Mouse (Mus musculus) lung, postnatal 10 days (tissue): ENCODE results near the gene Cxcl9.
A peak's percentile ranks its signal among the peaks of the same experiment; 100 is the strongest.

Source experiments
- DNase-seq: peaks from one replicate; pipeline ENCODE4 v3.0.0; 2021

Gene Cxcl9

DNA sequence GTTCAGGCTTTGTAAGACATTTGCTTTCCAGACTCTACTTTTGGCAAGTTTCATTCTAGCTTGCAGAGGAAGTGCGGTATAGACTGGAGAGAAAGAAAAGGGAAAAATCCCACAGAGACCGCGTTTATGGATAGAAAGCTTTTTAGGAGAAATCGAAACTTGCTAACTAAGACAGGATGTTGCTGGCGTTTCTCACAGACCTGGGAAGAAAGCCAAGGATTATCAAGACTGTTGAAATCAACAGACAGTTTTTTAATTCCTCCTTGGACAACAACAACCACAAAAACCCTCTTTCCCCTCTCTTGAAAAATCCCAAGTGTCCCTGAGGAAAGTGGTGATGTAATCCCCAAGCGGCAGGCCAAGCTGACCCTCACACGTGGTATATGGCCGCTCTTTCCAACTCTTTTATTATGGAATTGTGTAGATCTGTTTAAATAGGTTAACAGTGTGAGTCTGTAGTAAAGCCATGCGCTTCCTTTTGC, 4.5 kb upstream of the Cxcl9 start:
- DNase-seq: peak; percentile 67

DNA sequence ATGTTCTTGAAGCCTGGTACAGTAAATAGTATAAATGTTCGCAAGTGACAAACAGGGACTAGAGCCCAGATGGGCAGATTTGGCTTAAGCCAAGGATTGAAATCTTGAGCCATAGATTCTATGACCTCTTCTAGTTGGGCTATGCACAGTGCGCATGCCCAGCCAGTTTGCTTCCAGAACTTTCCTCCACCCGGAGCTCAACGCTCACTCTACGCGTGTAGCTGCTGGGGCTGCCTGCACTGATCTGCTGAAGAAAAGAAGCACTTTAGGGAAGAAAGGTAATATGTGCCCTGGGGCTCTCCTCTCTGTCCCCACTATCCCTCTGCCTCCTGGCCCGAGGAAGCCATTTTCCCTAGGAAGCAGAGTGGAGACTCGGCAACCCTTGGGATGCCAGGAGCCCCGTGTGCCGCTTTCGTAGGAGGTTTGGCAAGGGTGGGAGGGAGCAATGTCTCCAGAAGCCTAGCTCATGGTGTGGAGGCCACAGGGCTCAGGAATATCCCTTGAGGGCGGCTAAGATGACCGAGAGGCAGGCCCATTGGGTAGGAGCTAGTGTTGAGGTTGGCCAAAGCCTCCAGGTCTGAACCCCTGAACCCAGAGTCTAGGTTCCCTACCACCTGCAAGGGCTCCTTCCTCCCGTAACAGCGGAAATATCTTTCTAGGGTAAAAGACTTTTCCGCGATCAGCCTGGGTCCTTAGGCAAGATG, 3.9 kb upstream of the Cxcl9 start, which contains the start of gene Art3:
Art3 (plus strand) TSS at position 193 of the 704 bp plus-strand sequence.
- DNase-seq: no peak

DNA sequence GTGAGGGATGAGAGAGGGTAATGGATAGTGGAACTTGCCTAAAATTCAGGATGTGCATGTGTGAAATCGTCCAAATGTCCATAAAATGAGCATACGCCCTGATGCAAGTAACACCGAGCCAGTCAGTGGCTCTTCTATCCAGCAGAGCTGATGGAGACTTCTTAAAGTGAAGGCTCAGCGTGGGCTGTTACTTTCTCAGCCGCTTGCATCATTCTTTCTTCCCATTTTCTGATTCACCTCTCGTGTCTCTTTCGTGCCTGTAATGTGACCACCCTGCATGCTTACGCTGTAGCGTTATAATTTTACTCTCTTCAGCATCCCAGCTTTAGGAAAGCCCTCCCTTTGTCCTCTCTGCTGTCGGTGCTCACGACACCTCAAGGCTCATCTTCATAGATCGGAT, 3.2 kb upstream of the Cxcl9 start:
- DNase-seq: no peak

DNA sequence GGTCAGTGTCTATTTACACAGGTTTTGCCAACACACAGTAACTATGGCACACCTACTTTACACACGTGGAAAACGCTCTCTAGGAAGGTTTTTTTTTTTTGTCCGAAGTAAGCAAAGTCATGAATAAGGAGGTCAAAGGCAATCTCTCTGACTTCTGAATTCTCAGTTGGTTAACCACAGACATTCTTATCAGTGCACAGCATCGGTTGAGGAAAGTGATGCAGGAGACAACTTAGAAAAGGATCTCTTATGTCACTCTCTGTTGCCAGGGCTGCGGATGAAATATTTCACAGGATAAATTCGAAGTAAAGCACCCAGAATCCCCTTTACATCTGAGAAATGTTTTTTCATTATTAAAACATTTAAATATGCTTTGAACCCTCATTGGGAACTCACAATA, 512 bp downstream of the Cxcl9 start:
- no peak for DNase-seq

DNA sequence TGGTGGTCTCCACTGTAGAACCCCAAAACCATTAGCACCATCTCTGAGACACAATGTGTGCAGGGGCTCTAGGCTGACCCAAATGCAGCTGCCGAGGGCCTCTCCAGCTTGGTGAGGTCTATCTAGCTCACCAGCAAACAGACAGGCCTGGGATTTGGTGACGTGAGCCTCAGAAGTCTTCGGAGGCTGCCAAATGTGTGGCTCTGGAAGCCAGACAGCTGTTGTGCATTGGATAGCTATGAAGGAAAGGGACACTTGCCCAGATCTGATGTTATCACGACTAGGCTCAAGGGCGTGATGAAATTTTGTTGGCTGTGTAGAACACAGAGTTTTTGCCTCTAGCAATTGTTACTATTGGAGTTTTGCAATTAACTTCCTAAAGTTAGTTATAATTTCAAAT, 4.6 kb downstream of the Cxcl9 start:
- peak; percentile 81 for DNase-seq

DNA sequence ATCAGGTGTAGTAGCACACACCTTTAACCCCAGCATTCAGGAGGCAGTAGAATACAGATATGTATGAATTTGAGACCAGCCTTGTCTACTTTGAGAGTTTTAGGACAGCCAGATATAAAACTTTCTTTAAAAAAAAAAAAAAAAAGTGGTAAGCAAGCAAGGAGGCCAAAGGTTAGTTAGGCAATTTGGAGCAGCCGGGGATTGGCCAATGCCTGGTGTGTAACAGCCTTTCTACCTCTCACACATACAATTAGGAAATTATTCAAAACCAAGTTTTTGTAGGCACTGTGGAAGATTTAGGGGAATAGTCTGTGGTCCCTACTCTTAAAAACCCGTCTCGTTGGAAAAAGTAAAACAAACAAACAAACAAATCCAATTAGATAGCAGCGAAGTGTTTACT, 5.3 kb downstream of the Cxcl9 start:
- DNase-seq: peak; percentile 29

DNA sequence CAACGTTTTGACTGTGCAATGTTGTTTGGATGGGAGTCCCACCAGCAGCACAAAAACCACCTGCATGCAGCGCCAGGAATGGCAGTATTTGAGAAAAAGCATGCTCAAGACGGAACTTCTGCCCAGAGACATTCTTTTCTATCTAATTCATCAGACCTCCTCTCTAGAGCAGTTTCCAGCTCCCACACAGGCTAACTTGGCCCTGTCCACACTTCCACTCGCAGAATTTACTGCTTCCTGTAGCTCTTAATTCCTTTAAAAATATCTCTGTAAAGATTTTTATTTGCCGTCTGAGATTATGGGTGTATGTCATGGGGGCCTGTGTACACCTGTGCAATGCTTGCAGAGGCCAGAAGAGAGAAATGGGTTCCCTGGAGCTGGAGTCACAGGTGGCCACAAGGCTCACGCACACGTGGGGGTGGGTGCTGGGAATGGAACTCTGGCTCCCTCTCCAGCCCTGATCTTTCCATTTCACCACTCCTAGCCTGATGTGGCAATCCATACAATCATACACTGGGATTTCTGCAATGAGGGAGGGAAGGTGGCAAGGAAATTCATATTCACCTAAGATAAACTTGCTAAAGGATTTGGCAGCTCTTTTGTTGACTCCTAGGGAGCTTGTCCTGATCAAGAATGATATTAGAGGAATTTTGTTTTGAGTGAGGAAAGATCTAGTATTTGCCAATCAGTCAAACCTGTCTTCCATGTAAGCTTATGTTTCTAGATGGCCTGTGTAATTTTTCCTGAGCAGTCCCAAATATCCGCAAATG, 6.1 kb downstream of the Cxcl9 start:
- no peak for DNase-seq

DNA sequence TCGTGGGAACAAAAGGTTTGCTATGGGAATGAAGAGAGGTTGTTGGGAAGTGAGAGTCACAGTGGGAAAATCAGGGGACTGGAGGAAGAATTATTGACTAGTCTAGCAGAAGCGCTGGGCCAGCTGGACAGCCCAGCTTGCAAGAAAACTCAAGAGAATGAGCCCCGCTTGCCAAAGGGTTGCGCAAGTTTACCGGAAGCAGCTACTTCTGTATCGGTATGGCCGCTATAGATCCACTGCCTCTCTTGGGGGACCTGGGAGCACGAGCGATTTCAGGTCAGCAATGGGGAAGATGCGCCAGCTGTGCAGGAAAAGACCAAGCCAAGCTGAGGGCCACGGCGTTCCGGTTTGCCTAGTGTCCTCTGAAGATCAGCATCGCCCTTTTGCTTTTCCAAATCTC, 9.3 kb downstream of the Cxcl9 start:
- no peak for DNase-seq

DNA sequence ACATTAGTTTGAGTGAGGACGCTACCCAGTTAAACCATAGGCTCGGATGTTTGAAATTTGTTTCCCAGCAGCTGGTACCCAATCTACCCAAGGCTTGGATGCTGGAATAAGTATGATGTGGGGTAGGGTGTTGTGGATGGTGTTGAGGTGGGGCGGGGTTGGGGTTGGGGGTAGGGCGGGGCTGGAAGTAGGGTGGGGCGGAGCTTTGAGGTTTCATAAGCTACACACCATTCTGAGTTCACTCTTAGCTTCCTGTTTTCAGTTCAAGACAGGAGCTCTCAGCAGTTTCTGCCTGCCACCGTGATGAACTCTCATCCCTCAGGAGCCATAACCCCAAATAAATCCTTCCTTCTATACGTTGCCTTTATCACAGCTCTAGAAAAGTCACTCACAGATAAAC, 9.8 kb downstream of the Cxcl9 start:
- DNase-seq: no peak

DNA sequence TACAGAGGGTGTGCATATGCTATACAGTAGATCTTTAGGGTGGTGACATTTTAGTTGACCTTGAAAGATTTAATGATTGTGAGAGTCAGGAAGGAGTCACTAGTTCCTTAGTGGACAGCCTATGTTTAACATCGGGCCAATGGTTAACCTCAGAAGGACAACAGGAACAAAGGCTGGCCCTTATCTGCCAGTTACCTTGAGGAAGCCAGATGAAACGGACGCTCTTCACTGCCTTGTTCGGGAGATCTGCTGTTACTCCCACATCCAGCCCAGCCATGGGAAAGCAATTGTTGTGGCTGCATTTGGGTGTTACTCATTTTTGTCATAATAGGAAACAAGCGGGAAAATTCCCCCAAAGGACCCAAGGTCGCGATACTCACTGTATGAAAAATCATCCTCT, 14.1 kb downstream of the Cxcl9 start:
- DNase-seq: no peak

DNA sequence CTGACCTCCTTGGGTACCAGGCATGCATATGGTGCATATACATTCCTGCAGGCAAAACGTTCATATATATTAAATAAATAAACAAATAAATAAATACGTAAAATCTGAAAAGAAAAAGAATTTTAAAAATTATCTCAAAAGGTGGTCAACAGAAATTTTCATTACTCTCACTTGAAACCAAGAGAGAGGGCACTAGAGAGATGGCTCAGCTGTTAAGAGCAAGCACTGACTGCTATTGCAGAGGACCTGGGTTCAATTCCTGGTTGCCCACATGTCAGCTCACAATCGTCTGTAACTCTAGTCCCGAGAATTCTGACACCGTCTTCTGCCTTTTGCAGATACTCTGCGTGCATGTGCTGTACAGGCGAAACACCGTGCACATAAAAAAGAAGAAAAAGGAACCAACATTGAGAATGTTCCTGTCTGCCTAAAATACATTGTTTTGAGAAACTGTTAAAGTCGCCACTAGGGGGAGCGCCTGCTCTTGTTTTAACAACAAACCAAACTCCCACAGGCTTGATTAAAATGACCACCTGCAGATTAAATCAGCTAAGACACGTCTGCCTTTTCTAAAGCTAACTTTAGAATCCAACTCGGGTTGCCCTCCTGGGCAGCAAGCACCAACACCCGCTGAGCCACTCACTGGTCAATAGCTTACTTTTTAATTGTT, 15.7 kb downstream of the Cxcl9 start:
- DNase-seq: peak; percentile 92

DNA sequence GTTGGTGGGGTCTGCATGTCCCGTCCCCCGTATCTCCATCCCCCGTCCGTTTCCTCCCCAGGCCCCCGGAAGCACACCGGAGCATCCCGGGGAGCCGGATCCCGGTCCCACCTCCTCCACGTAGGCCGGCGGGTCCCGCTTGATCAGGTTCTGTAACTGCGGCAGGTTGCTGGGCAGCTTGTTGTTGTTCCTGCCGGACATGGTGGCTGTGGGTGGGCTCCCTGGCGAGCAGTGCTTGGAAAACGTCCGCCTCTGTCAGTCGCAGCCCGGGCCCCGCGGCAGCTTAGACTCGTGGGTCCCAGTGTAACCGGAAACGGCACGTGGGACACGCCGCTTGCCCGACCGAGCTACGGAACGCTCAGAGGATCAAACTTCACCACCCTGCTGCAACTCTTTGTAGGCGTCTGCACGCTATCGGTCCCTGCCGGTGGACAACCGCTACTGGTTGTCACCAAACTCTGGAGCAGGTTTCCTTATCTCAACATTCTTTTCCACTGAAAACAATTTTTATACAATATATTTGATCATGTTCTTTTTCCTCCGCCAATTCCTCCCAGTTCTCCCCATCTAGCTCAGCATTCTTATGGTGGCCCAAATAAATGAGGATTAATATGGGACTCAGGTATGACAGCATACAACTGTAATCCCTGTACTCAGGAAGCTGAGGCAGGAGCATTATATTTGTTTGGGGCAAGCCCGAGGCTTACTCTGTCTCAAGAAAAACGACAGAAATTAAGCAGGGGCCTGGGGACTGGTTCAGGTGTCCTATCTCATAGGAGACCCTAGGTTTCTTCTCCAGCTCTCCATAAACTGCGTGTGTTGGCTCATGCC, 18.0 kb downstream of the Cxcl9 start, which contains the start of gene Sdad1:
Sdad1 (minus strand) TSS at position 799 of the 831 bp plus-strand sequence.
- peak; percentile 96 for DNase-seq

DNA sequence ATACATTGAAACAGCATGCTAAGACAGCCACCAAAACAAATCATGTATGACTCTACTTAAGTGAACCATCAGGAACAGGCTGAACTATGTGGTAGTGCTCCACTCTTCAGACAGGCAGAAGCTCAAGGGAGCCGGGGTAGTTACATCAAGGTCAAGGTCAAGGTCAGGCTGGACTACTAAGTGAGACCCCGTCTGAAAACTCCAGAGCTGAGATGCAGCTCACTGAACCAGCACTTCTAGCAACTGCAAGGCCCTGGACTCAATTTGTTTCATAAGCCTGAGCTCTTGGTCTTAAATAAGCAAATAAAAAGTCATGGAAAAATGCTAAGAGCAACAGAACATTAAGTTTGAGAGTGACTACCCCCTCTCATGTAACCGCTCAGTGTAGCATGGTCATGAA, 23.6 kb downstream of the Cxcl9 start:
- DNase-seq: no peak

DNA sequence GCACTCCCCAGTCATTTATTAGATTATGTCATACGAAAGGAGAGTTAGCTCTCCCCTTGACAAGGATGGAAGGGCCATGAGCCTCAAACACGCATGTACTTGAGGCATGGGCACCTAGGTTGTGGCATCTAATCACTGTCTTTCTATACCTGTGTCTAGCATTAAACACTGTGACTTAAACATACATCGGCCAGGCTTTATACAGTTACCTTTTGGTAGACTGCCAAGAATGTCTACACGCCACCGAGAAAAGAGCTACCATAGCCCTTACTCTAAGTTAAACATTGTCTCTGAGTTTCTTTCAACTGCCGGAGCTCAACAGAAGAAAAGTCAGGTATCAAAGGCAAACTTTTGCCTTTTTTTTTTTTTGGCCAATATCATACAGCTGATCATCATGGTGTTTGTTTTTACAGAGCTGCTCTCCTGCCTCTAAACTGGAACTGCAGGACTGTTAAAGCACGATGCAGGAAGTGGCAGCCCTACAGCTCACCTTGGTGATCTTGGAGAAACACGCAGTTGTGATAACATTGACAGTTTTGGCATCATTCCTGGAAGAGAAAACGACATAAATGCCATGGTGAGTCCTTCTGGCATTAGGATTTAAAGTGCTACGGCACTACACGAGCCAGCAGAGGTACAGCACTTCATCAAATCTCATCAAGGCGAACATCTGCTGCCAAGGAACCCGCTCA, 25.6 kb downstream of the Cxcl9 start:
- no peak for DNase-seq

DNA sequence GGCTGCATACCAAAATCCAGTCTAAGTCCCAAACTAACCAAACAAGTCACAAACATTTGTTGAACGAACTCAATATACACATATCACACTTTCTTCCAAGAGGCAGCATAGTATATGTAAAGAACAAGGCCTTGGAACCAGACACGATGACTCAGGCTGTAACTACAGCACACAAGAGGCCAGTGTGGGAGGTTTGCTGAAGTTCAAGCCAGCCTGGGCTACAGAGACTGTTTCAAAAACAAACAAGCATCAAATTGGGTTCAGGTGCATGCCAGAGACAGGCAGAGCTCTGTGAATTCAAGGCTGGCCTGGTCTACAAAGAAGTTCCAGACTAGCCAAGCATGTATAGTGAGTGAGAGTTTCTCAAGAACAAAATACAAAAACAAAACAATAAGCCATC, 33.4 kb downstream of the Cxcl9 start:
- no peak for DNase-seq

DNA sequence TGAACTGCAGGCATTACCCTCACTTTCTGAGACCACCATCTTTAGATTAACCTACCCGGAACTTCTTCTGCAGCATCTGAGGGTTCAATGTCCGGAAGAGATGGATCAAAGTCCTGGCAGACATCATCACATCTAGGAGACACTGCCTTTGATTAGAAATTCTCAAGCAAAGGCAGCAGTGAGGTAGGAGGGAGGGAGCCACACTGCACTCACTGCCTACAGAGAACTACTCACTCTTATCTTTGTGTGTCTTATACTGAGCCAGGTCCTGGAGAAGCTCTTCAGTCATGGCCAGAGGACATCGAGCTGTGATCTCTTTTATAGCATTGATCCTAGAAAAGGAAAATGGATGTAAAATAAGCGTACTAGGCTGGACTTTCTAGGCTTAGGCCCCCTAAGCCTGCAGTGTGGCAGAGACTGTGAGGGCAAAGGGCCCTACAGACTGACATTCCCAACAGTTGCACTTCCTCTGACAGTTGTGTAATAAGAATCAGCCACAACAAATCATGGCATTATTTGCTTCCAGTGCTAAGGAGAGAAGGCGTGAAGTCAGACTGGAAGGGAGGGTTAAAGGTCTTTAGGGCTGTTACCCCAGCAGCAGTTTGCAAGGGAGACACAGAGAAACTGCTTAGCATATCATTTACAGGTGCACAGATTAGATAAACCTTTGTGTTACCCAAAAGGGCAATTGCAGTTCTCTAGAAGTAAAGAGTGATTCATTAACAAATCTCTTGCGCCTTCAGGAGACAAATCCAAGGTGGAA, 36.0 kb downstream of the Cxcl9 start:
- DNase-seq: no peak

DNA sequence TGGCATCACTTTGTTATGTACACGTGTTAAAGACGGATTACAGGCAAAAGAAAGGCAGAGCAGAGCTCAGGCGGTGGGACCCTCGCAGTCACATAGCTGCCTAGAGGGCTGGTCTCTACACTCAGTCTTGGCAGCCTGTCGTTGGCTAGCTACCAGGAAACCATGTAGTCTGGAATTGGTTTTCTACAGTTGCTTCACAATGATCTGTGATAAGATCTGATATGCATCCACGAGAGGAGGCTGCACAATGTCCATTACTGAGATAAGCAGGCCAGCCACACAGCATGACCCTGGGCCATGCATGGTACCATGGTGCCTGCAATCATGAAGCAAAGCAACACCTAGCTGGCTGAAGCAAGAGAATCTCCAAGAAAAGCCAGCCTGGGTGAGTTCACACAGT, 40.0 kb downstream of the Cxcl9 start:
- no peak for DNase-seq

DNA sequence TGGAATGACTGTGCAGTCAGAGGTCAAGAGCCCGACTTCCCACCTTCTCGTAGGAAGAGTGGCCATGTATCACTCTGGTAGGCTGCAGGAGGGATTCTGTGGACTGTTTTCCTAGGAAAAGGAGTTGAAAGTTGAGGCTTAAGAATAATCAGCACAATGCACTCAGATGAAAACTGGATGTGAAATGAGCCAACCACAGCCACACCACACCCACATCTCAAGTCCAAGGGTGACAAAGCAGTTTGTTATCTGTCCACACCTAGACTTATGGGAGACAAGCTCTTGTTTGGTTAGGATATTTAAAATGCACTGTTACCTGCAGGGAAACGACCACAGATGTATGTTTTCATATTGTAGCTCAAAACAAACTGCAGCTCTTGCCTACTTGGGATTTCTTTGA, 44.8 kb downstream of the Cxcl9 start:
- DNase-seq: no peak

DNA sequence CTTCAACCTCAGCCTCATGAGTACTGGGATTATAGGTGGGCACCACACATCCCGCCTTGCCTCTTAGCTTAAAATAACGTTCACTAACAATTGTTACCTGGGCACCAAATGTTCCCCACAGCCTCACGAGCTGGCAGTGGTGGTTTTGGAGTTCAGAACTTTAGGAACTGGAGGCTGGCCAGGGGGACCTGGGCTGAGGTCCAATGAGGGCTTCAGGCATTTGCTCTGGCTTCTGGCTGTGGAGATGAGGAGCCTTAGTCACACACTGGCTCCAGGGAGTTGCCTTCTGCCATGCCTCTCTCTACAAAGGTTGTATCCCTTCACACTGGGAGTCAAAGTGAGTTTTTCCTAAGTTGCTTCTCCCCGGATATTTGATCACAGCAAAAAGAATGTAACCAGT, 45.3 kb downstream of the Cxcl9 start:
- DNase-seq: peak; percentile 17

DNA sequence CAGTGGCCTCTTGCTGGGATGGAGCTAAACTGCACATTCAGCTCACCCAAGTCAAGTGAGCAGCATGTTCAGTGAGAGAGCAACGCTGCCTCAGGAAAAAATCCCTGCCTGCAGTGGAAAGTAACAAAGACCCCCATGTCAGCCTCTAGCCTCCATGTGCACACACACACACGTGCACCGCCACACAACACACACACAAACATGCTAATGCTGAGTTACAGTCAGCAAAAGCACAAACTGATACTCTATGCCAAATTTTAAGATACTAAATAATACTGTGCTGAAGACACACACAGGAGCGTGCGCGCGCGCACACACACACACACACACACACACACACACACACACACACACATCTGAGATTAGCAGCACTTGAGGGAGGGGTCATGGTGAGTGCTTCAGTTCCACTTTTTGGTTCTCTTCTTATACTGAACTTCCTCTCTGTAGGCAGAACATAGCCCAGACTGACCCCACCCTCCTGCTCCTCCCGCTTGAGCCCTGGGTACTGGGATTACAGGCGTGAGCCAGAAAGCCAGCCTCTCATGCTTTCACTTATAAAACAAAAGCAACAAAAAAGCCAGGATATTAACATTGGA, 48.8 kb downstream of the Cxcl9 start:
- DNase-seq: peak; percentile 27
